Mouse (Mus musculus): ENCODE measurements around the gene Mtor. TPM values are rescaled to one million over a fixed set of nuclear protein-coding genes. Genes with fewer than 3 reads are reported as not detected.
A peak's percentile ranks its signal among the peaks of the same experiment; 100 is the strongest.

The Mtor gene
- polyA plus RNA-seq, 1 experiment from 2014 or later, result 17.7 TPM

GRCm38 (mm10) chr4:148518235-148518795 is 69.9 kb downstream of the Mtor start:
- H3K9me3 ChIP-seq (replicated peaks), result no peaks in the 10 kb centered on the region
- no peak for ATAC-seq (ENCODE audit: low FRiP score)
- no peaks in the 10 kb centered on the region for H3K27me3 ChIP-seq (replicated peaks)
- 30% methylated on average over 5 of the region's 5 CpGs for WGBS
- no peak overlapping the region for H3K4me3 ChIP-seq (replicated peaks)
- peaks cover 74% of the 10 kb centered on the region for H3K36me3 ChIP-seq
- H3K9ac ChIP-seq (replicated peaks), result no peak overlapping the region
- H3K4me1 ChIP-seq, result peaks cover 12% of the 10 kb centered on the region
- H3K4me2 ChIP-seq, result no peak overlapping the region
- peak overlapping the region; percentile 43 for H3K27ac ChIP-seq (replicated peaks)

GRCm38 (mm10) chr4:148523538-148523937 is 75.1 kb downstream of the Mtor start:
- peak; percentile 73 for ATAC-seq (ENCODE audit: low FRiP score)
- peak overlapping the region; percentile 64 for H3K27ac ChIP-seq (replicated peaks)

GRCm38 (mm10) chr4:148527158-148527910 is 78.9 kb downstream of the Mtor start:
- H3K4me3 ChIP-seq (replicated peaks), result no peak overlapping the region
- WGBS, result 92% methylated on average over 10 of the region's 10 CpGs
- no peaks in the 10 kb centered on the region for H3K9me3 ChIP-seq (replicated peaks)
- ATAC-seq (ENCODE audit: low FRiP score), result no peak
- no peak overlapping the region for H3K9ac ChIP-seq (replicated peaks)
- no peak overlapping the region for H3K4me2 ChIP-seq
- peaks cover 79% of the 10 kb centered on the region for H3K36me3 ChIP-seq
- no peaks in the 10 kb centered on the region for H3K27me3 ChIP-seq (replicated peaks)
- H3K4me1 ChIP-seq, result peaks cover 4% of the 10 kb centered on the region; the same call in 1 of the 2 replicates
- H3K27ac ChIP-seq (replicated peaks), result no peak overlapping the region

More at GRCm38 (mm10) chr4:148523538-148523937, 75.1 kb downstream of the Mtor start:
- Histone ChIP-seq H3K36me3 (peaks cover 75% of the 10 kb centered on the region), H3K9me3 (replicated peaks) (no peaks in the 10 kb centered on the region), H3K27me3 (replicated peaks) (no peaks in the 10 kb centered on the region), H3K4me2 (no peak overlapping the region), H3K4me1 (peaks cover 7% of the 10 kb centered on the region), H3K9ac (replicated peaks) (no peak overlapping the region), H3K4me3 (replicated peaks) (no peak overlapping the region)
- 60% methylated on average over 7 of the region's 7 CpGs for WGBS

- no peaks in the 10 kb centered on the region for H3K9me3 ChIP-seq (replicated peaks)
- ATAC-seq (ENCODE audit: low FRiP score), result no peak
- no peak overlapping the region for H3K4me3 ChIP-seq (replicated peaks)
- WGBS, result 92% methylated on average over 5 of the region's 5 CpGs
- no peaks in the 10 kb centered on the region for H3K27me3 ChIP-seq (replicated peaks)
- H3K9ac ChIP-seq (replicated peaks), result no peak overlapping the region
- H3K4me1 ChIP-seq, result no peaks in the 10 kb centered on the region
- H3K27ac ChIP-seq (replicated peaks), result no peak overlapping the region
- no peak overlapping the region for H3K4me2 ChIP-seq
- peaks cover 87% of the 10 kb centered on the region for H3K36me3 ChIP-seq
Observed at GRCm38 (mm10) chr4:148530351-148530750, 81.9 kb downstream of the Mtor start.

GRCm38 (mm10) chr4:148530778-148531177 is 82.4 kb downstream of the Mtor start:
- Histone ChIP-seq H3K4me1 (no peaks in the 10 kb centered on the region), H3K4me3 (replicated peaks) (no peak overlapping the region), H3K4me2 (no peak overlapping the region), H3K36me3 (peaks cover 87% of the 10 kb centered on the region), H3K9ac (replicated peaks) (no peak overlapping the region), H3K27me3 (replicated peaks) (no peaks in the 10 kb centered on the region), H3K9me3 (replicated peaks) (no peaks in the 10 kb centered on the region), H3K27ac (replicated peaks) (no peak overlapping the region)
- no peak for ATAC-seq (ENCODE audit: low FRiP score)
- 92% methylated on average over 6 of the region's 6 CpGs for WGBS

GRCm38 (mm10) chr4:148531341-148531740 is 82.9 kb downstream of the Mtor start:
- H3K4me2 ChIP-seq, result no peak overlapping the region
- no peak for ATAC-seq (ENCODE audit: low FRiP score)
- H3K9me3 ChIP-seq (replicated peaks), result no peaks in the 10 kb centered on the region

GRCm38 (mm10) chr4:148532516-148532915 is 84.1 kb downstream of the Mtor start:
- Histone ChIP-seq H3K4me3 (replicated peaks) (no peak overlapping the region), H3K4me1 (no peaks in the 10 kb centered on the region), H3K27ac (replicated peaks) (no peak overlapping the region), H3K9me3 (replicated peaks) (no peaks in the 10 kb centered on the region), H3K36me3 (peaks cover 87% of the 10 kb centered on the region), H3K4me2 (no peak overlapping the region), H3K27me3 (replicated peaks) (no peaks in the 10 kb centered on the region), H3K9ac (replicated peaks) (no peak overlapping the region)
- ATAC-seq (ENCODE audit: low FRiP score), result no peak
- WGBS, result 90% methylated on average over 3 of the region's 3 CpGs

More at GRCm38 (mm10) chr4:148531341-148531740, 82.9 kb downstream of the Mtor start:
- Histone ChIP-seq H3K27me3 (replicated peaks) (no peaks in the 10 kb centered on the region), H3K4me1 (no peaks in the 10 kb centered on the region), H3K9ac (replicated peaks) (no peak overlapping the region), H3K36me3 (peaks cover 87% of the 10 kb centered on the region), H3K4me3 (replicated peaks) (no peak overlapping the region), H3K27ac (replicated peaks) (no peak overlapping the region)
- WGBS, result 76% methylated on average over 4 of the region's 4 CpGs

- WGBS, result 87% methylated on average over 12 of the region's 12 CpGs
- Histone ChIP-seq H3K4me2 (no peak overlapping the region), H3K27me3 (replicated peaks) (no peaks in the 10 kb centered on the region), H3K27ac (replicated peaks) (no peak overlapping the region), H3K9ac (replicated peaks) (no peak overlapping the region), H3K4me1 (no peaks in the 10 kb centered on the region), H3K9me3 (replicated peaks) (no peaks in the 10 kb centered on the region), H3K4me3 (replicated peaks) (no peak overlapping the region), H3K36me3 (peaks cover 90% of the 10 kb centered on the region)
- peak; percentile 59 for ATAC-seq (ENCODE audit: low FRiP score)
Observed at GRCm38 (mm10) chr4:148533613-148534328, 85.4 kb downstream of the Mtor start.

- Histone ChIP-seq H3K4me2 (no peak overlapping the region), H3K27me3 (replicated peaks) (no peaks in the 10 kb centered on the region), H3K4me3 (replicated peaks) (no peak overlapping the region), H3K27ac (replicated peaks) (no peak overlapping the region), H3K4me1 (no peaks in the 10 kb centered on the region), H3K9me3 (replicated peaks) (no peaks in the 10 kb centered on the region), H3K36me3 (peaks cover 98% of the 10 kb centered on the region), H3K9ac (replicated peaks) (no peak overlapping the region)
- no peak for ATAC-seq (ENCODE audit: low FRiP score)
- 96% methylated on average over 3 of the region's 3 CpGs for WGBS
Observed at GRCm38 (mm10) chr4:148535876-148536275, 87.5 kb downstream of the Mtor start.

- Histone ChIP-seq H3K27ac (replicated peaks) (no peak overlapping the region), H3K36me3 (peaks cover 89% of the 10 kb centered on the region), H3K4me2 (no peak overlapping the region), H3K4me1 (no peaks in the 10 kb centered on the region), H3K9me3 (replicated peaks) (no peaks in the 10 kb centered on the region), H3K9ac (replicated peaks) (no peak overlapping the region), H3K27me3 (replicated peaks) (no peaks in the 10 kb centered on the region), H3K4me3 (replicated peaks) (no peak overlapping the region)
- 91% methylated on average over 4 of the region's 4 CpGs for WGBS
- no peak for ATAC-seq (ENCODE audit: low FRiP score)
Observed at GRCm38 (mm10) chr4:148549106-148549505, 100.7 kb downstream of the Mtor start.

GRCm38 (mm10) chr4:148557766-148558165 is 109.4 kb downstream of the Mtor start:
- H3K9ac ChIP-seq (replicated peaks), result peak overlapping the region; percentile 91
- peak; percentile 39; the same call in 1 of the 2 replicates for ATAC-seq (ENCODE audit: low FRiP score)
- peaks cover 11% of the 10 kb centered on the region for H3K4me1 ChIP-seq
- H3K4me3 ChIP-seq (replicated peaks), result peak overlapping the region; percentile 91
- peak overlapping the region; percentile 68 for H3K4me2 ChIP-seq
- H3K27me3 ChIP-seq (replicated peaks), result no peaks in the 10 kb centered on the region
- H3K27ac ChIP-seq (replicated peaks), result peak overlapping the region; percentile 96
- no peaks in the 10 kb centered on the region for H3K9me3 ChIP-seq (replicated peaks)
- peaks cover 68% of the 10 kb centered on the region for H3K36me3 ChIP-seq
- 36% methylated on average over 6 of the region's 6 CpGs for WGBS

Data from neural tube, embryonic 15.5 days (tissue).